Mouse (Mus musculus): ENCODE measurements around the gene Lcmt1. TPM values are rescaled to one million over a fixed set of nuclear protein-coding genes. Genes with fewer than 3 reads are reported as not detected.

Gene Lcmt1
- total RNA-seq, 2 experiments from 2014 or later: 79.2 to 89.2 TPM

DNA sequence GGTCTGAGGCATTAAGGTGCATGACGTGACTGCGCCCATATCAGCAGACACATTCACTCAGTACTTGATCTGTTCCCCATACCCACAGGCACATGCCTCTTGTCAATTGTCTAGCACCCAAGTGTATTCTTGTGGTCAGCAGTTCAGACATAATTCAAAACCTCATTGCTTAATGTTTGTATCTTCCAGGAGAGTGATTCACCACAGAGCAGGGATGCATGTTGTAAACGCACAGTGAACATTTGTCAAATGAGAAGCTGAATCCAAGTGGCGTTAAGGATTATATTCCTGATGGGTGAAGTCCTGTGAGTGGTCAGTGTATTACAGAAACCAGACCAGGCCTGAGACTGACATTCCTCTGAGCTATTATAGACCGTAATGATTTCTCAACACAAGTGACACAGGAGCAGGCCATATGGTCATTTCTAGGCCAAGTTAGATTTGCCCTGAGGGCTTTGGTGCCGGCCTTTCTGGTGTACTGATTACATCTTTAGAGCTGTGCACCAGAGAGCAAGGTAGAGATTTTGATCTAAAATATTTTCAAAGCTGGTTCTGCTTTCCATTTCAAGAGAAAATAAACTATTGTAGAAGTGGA is 20.2 kb downstream of the Lcmt1 start:
- intact Hi-C loops (cut with DNase I): no loop called here
- no peak for DNase-seq (ENCODE audit: low spot score in 2 of 2)

DNA sequence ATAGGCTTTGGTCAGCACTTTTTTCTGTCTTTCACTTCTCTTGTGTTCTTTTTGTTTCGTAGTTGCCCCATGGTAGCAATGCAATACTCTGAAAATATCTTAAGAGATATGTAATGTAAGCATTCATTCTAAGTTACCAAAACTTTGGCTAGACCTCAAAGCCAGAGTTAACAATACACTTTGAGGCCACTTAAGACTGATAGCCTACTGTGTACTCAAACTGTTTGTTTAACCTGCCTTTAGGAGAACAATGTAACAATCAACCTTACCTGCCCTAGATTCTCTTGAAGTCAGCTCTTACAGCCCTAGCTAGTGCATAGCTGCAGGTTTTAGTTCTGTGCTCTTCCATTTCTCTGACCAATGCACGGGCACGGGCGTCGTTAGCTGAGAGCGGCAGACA is 24.7 kb downstream of the Lcmt1 start:
- no peak for DNase-seq (ENCODE audit: low spot score in 2 of 2)
- intact Hi-C loops (cut with DNase I): no loop called here

DNA sequence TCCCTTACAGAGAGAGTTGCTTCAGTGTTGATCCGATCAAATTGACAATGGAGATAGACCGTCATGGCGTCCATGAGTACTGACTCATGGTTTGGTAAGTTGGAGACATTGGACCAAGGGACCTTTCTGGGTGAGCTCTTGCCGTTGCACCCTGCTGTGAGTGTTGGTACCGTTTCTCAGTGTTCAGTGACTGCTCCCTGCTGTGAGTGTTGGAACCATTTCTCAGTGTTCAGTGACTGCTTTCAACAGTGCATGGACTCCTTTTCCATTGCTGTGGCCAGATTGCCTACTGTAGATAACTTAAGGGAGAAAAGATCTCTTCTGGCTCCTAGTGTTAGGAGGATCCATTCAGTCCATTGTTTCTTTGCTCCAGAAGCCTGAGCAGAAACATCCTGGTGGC is 27.3 kb downstream of the Lcmt1 start:
- intact Hi-C loops (cut with DNase I): loop anchor here (5.0 kb wide), 1 partner anchor 190 kb away; no protein-coding TSS in a partner anchor
- DNase-seq (ENCODE audit: low spot score in 2 of 2): no peak

DNA sequence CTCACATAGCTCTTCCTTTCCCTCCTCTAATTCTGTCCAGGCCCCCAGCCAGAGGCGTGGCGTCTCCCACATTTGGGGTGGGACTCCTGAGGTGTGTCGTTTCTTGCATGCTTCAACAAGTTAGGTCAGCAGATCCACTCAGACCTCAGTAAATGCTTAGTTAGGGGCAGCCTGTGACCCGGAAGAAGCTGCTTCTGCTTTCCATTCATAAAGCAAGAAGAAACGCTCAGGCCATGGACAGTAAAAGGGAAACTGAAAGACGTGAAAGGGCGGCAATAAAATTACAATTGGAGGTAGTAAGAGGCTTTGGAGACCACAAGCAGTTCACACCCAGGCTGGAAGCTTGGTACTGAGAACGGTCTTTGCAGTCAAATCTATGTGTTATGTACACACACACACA is 27.8 kb downstream of the Lcmt1 start:
- no peak for DNase-seq (ENCODE audit: low spot score in 2 of 2)
- intact Hi-C loops (cut with DNase I): loop anchor here (5.0 kb wide), 1 partner anchor 190 kb away; no protein-coding TSS in a partner anchor

DNA sequence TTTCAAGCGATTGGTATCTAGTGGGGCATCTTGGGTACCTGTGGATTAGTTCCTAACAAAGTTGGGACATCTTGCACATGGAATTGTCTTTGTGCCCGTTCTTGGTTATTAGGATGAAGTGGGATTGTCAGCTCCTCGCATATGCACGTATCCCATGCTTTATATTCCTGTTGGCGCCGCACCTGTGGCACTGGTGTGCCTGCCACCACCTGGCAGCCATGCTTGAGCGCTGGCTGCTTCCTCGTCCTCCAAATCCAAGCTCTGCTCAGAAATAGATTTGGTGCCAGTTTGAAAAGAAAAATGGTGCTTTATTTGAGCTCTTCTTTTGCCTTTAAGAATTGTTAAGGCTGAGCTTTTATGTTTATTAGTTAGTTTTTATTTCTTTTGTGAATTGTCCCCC is 28.3 kb downstream of the Lcmt1 start:
- no peak for DNase-seq (ENCODE audit: low spot score in 2 of 2)
- intact Hi-C loops (cut with DNase I): loop anchor here (2.0 to 5.0 kb wide), 2 partner anchors 67 to 191 kb away; no protein-coding TSS in a partner anchor

DNA sequence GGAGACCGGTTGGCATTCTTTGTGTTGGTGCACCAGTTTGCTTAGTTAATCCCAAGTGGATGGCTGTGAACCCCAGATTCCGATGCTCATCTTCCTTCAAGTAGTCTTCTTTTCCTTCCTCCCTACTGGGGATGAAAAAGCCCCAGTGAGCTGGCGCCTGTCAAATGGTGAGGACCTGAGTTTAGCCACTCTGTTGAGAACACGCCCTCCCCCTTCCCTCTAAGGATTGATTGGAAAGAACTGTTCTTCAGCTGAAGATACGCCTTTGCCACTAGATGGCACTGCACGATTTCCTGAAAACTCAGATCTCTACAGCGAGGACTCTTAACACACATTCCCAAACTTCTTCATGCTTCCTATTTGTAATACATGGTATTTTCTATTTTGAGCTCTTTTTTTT is 29.2 kb downstream of the Lcmt1 start:
- intact Hi-C loops (cut with DNase I): loop anchor here (2.0 to 5.0 kb wide), 2 partner anchors 66 to 192 kb away; no protein-coding TSS in a partner anchor
- peak in 1 of 2 experiments; percentile 27 for DNase-seq (ENCODE audit: low spot score in 2 of 2)

DNA sequence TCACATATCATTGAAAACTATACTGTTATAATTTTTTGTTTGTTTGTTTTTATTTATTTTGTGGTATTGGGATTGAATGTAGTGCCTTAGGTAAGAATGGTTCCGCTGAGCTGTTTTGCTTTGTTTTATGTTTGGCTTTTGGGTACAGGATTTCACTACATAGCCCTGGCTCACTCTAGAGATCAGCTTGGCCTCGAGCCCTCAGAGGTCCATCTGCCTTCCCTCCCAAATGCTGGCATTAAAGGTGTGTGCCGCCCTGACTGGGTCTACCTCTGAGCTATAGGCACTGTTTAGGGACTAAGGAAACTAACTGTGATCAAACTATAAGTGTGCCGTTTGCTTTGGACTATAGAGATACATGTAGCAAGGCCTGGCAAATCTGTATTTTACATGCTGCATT is 29.7 kb downstream of the Lcmt1 start:
- intact Hi-C loops (cut with DNase I): loop anchor here (2.0 to 5.0 kb wide), 2 partner anchors 66 to 192 kb away; no protein-coding TSS in a partner anchor
- DNase-seq (ENCODE audit: low spot score in 2 of 2): no peak

DNA sequence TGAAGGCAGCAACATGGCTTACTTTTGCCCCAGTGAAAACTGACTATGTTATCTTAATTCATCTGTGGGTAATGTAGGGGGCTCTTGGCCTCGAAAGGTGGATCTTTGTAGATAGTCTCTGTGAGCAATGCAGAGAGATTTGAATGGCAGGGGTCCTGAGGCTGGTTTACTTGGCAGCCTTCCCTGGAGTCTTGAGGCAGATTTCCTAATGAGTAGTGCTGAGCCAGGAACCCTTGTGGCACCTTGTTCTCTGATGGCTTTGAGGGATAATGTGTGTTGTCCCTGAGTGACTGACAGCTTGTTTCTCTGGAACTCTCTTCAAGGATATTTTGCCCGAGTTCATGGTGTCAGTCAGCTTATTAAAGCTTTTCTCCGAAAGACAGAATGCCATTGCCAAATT is 31.5 kb downstream of the Lcmt1 start:
- intact Hi-C loops (cut with DNase I): no loop called here
- no peak for DNase-seq (ENCODE audit: low spot score in 2 of 2)

DNA sequence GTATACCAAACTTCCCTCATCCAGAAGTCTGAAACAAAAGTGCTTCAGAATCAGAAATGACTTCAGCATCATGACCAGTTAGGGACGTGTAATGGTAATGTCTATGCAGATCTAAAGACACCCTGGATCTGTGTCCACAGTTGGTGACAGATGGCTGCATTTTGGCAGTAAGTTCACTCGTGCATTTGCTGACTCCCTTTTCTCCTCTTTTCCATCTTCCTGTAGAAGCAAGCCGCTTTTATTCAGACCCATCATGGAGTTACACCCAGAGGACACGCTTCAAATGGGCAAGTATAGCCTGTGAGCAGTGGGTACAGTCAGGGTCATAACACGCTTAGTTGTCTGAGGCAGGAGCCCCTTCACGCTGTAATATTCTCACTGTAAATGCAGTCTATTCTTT is 34.6 kb downstream of the Lcmt1 start:
- DNase-seq (ENCODE audit: low spot score in 2 of 2): no peak
- intact Hi-C loops (cut with DNase I): no loop called here

DNA sequence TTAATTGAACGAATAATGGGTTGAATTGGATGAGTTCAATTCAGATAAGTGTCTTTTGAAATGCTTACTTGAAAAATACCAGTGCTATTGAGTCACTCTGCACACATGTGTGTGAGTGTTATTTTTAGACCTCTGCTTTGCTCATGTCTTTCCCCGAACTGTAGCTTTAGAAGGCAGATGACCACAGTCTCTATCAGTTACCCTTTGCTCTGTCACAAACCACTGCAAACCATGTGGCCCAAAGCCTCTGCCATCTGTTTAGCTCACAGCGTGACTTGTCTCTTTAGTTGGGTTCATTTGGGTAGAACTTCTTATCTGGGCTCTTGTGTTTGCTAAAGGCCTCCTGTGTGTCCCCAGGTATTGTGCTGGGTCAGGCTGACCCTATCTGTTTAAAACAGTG is 36.0 kb downstream of the Lcmt1 start:
- DNase-seq (ENCODE audit: low spot score in 2 of 2): no peak
- intact Hi-C loops (cut with DNase I): no loop called here

DNA sequence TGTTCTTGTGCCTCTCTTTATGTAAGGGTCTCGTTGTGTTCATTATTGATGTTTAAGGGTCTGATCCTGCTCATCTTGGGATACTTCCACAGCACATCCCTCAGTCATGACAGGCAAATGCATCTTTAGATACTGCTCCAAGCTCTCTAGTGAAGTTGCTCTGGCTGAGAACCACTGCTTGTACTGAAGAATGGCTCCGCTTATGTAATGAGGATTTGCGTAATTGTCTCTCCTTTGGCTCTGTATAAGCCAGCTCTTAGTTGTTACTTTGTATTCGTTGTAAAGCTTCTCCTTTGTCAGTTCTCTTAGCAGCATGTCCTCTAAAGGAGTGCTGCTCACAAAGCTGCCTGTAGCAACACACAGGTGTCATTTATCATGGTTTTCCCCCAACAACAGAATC is 37.4 kb downstream of the Lcmt1 start:
- DNase-seq (ENCODE audit: low spot score in 2 of 2): no peak
- intact Hi-C loops (cut with DNase I): no loop called here

DNA sequence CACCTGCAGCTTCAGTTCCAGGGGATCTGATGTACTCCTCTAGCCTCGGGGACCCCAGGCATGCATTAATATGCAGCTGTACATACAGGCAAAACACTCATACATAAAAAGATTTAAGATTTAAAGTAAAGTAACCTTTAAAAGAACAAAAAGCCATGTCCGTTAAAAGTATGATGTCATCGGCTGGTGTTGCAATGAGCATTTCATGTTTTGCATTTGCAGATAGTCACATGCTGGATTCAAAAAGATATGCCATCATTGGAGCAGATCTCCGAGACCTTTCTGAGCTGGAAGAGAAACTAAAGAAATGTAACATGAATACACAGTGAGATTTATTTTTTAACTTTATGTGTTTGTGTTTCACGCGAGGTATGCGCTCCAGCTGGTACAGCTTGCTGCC is 40.9 kb downstream of the Lcmt1 start:
- intact Hi-C loops (cut with DNase I): no loop called here
- no peak for DNase-seq (ENCODE audit: low spot score in 2 of 2)

DNA sequence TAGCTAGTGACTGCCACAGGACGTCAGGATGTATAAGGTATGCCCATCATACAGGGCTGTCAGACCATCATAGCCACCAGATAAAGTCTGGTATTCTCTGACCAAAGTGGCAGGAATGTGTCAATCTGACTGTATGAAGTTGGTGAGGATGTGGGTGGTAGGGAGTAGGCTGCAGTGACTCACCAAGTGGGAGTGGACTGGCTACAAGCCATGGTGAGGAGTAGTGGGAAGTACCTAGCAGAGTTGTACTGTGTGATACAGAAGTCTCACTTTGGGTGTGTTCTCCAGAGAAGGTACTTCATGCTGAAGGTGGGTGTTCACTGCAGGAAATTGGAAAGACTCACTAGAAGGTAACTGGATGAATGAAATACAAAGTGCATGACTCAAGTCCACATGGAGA is 41.5 kb downstream of the Lcmt1 start:
- intact Hi-C loops (cut with DNase I): no loop called here
- DNase-seq (ENCODE audit: low spot score in 2 of 2): peak; percentile 61 to 63

DNA sequence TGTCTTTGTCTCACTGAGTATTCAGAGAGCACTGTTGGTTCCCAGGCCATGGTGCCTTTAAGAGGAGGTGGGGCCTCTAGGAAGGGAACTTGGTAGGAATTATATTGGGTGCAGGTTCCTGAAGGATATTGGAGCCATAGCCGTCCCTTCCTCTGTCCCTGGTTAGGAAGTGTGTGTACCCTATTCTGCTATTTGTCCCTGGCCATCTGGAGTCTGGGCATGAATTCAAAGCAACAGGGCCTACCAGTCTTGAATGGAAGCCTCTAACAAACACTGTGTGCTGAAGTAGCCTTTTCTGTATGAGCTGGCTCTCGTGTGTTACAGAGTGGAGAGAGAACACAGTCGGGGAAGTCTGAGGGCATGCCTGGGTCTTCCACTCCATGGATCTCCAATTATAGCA is 42.6 kb downstream of the Lcmt1 start:
- intact Hi-C loops (cut with DNase I): no loop called here
- no peak for DNase-seq (ENCODE audit: low spot score in 2 of 2)

DNA sequence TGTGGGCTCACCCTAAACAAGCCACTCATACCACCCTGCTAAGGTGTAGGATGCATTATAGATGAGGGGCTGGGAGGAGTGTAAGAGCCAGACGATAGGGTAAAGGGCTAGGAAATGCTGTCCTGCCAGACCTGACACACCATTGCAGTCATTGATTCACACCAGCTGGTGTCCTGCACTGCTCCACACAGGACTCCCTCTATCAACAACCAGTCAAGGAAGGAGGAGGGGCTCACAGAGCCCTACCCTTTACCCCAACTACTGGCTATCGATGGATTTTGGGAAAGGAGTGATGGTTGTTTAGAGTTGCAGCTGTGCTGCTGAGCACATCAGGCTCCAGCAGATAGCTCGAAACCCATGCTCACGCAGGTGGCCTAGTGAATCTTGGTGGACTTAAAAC is 47.2 kb downstream of the Lcmt1 start:
- no peak for DNase-seq (ENCODE audit: low spot score in 2 of 2)
- intact Hi-C loops (cut with DNase I): no loop called here

DNA sequence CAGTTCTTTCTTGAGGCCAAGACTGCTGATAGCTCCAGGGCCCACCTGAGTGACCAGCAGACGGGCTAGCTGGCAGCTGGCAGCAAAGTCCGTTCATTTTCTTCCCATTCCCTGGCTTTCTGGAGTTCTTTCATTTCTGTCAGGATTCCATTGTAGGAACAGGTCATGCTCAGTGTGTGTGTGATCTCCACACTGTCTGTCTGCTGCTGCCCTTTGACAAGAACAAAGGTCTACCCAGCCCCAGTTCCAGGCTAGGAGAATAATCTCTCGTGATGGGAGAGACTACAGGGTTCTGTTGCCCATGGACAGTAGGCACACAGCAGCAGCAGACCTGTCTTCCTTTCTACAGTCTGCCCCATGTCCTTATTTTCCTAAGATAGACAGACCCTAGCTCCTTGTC is 48.1 kb downstream of the Lcmt1 start:
- no peak for DNase-seq (ENCODE audit: low spot score in 2 of 2)
- intact Hi-C loops (cut with DNase I): no loop called here

DNA sequence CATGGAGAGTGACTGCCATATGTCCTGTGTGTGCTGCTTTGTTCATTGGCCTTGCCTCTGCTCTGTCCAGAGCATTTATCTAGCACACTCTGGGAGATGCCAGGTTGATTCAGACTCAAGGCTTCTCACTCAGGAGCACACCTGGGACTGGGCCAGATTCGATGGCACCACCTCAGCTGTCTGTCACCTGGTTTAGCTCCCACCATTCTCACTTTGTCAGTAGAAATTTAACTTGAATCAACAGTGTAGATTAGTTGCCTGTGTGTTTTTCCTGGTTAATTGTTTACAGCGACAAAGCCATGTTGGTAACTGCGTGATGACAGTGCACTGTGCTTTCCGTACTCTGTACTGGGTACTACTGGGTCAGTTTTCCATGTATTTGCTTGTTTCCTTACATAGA is 50.4 kb downstream of the Lcmt1 start:
- DNase-seq (ENCODE audit: low spot score in 2 of 2): no peak
- intact Hi-C loops (cut with DNase I): no loop called here

DNA sequence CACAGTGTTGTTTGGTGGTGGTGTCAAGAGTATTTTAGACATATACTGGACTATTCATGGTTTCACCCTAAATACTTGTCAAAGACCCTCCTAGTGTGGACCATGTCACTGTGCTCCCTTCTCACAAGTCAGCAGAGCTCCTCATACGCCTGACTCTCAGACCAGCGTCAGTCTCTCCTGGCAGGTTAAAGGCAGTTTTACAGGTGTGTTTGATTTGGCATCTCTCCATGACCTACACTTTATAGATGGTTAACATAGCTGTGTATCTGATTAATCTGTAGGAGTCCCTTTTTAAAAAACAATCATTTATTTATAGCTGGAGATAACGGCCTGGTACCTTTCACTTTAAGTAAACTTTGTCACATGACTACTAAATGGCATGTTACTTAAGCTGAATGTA is 52.4 kb downstream of the Lcmt1 start:
- no peak for DNase-seq (ENCODE audit: low spot score in 2 of 2)
- intact Hi-C loops (cut with DNase I): no loop called here

DNA sequence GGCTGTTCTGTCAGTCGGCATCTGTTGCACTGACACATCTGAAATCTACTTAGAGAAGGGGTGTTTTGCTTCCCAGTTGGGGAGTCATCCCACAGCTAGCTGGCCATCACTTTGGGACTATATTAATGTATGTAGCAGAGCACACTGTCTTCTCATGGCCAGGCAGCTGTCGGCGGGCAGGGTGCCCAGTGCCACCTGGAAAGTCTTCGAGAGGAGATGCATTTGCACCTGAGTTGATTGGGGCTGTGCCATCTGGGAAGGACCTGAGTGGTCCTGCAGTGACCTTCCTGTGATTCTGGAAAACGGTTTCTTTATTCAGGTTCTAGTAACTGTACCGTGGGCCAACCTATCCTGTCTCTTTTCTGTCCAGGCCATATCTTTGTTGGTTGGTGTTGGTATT is 54.7 kb downstream of the Lcmt1 start:
- intact Hi-C loops (cut with DNase I): no loop called here
- DNase-seq (ENCODE audit: low spot score in 2 of 2): no peak

DNA sequence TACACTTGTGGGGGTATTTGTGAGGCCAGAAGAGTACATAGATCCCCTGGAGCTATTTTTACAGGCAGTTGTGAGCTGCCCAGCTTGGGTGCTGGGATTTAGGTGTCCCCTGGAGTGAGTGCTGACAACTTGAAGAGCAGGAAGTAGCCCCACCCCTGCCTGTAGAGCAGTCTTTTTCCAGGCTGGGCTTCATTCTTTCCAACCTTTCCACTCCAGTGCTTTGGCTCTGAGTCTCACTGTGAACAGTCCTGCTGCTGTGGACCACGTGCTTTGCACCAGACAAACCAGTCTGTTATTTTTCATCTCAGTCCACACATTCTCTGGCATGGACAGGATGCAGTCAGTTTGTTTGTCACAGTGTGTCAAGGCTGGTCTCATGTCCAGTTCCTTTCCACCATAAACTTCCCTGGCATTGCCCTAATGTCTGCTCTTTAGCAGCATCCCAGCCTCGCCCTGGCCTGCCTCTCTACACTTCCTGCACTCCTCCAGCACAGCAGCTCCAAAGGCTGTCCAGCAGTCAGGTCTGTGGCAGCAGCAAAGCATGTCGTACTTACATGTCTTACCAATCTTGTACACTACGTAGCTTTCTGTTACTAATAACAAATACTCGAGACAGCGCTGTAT is 55.7 kb downstream of the Lcmt1 start:
- DNase-seq (ENCODE audit: low spot score in 2 of 2): no peak
- intact Hi-C loops (cut with DNase I): no loop called here

DNA sequence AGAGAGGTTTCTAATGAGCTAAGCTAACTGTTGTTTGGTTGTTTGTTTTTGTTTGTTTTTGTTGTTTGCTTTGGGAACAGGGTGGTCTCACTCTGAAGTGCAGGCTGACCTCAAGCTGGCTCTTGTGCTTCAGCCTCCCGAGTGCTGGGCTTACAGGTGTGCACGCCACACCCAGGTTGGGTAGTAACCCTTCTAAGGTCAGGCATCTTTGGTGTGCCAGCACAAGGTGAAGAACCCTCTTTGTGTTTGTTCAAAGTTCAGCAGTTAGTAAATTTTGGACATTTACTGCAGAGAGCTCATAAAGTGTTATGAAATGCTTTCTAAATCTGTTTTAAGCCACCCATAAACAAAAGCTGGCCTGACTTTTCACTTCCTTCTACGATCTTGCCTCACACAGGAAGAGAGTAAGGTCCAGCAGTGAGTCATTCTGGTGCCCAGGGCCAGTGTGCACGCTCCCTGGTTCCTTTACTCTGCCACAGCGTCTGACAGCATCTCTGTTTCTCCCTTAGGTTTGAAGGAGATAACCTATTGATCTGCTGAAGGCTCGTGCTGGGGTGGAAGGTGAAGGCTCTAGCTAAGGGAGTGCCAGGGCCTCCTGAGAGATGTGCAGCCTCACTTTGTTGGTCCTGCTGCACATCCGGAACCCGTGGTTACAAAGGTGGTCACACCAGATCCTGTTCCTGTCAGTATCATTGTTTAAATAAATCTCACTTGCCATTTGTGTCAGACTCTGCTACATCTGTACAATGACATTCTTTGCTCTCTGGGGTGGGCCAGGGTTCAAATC is 60.2 kb downstream of the Lcmt1 start:
- no peak for DNase-seq (ENCODE audit: low spot score in 2 of 2)
- intact Hi-C loops (cut with DNase I): no loop called here
